Mouse (Mus musculus) midbrain, postnatal 0 days (tissue): ENCODE measurements around the gene Dcaf17. TPM values are rescaled to one million over a fixed set of nuclear protein-coding genes. Genes with fewer than 3 reads are reported as not detected.

Experiments
- ATAC-seq: fragments of 200-750 bp; cut with Nextera tagmentation; 2 replicates; pipeline ENCODE4 v1.8.0; 2017; ENCODE audit warnings: moderate number of reproducible peaks, mild to moderate bottlenecking, moderate TSS enrichment, moderate library complexity; ENCODE audit not compliant: low FRiP score
- DNase-seq: peaks from one replicate; pipeline ENCODE4 v3.0.0-alpha.2; 2015; ENCODE audit warnings: low spot score
- H3K27ac ChIP-seq: fragments of 300-500 bp; sonication (generic); 2 replicates; pipeline ENCODE4 v1.5.1; 2014; ENCODE audit warnings: low read depth, mild to moderate bottlenecking, low read length, mixed read lengths
- H3K27me3 ChIP-seq: fragments of 300-500 bp; sonication (generic); 2 replicates; pipeline ENCODE4 v1.6.1; 2014; ENCODE audit warnings: low read length, control low read depth, mixed read lengths; ENCODE audit not compliant: insufficient read depth
- H3K36me3 ChIP-seq: fragments of 300-500 bp; sonication (generic); 2 replicates; pipeline ENCODE4 v1.6.1; 2014; ENCODE audit warnings: low read length, control low read depth, mixed read lengths; ENCODE audit not compliant: insufficient read depth
- H3K4me1 ChIP-seq: fragments of 300-500 bp; sonication (generic); 2 replicates; pipeline ENCODE4 v1.6.1; 2014; ENCODE audit warnings: mild to moderate bottlenecking, control low read depth, antibody characterized with exemption, low read length, mixed read lengths; ENCODE audit not compliant: insufficient read depth
- H3K4me2 ChIP-seq: fragments of 300-500 bp; sonication (generic); 2 replicates; pipeline ENCODE4 v1.6.1; 2014; ENCODE audit warnings: low read depth, mild to moderate bottlenecking, low read length, mixed read lengths; ENCODE audit not compliant: poor library complexity, severe bottlenecking
- H3K4me3 ChIP-seq: fragments of 300-500 bp; sonication (generic); 2 replicates; pipeline ENCODE4 v1.5.1; 2014; ENCODE audit warnings: low read depth, mild to moderate bottlenecking, low read length, moderate library complexity
- H3K9ac ChIP-seq: fragments of 300-500 bp; sonication (generic); replicated peaks from 2 replicates; pipeline ENCODE4 v1.6.1; 2014; ENCODE audit warnings: mild to moderate bottlenecking, low read length, moderate library complexity, mixed read lengths; ENCODE audit not compliant: poor library complexity, severe bottlenecking
- H3K9me3 ChIP-seq: fragments of 300-500 bp; sonication (generic); 2 replicates; pipeline ENCODE4 v1.6.1; 2016; ENCODE audit warnings: low read length, control low read depth
- CTCF ChIP-seq: IDR thresholded peaks from 2 replicates; pipeline ENCODE4 v1.5.1; 2016; ENCODE audit warnings: antibody characterized with exemption, mild to moderate bottlenecking
- WGBS: fragments of 180-500 bp; shearing (Covaris S2); extraction: QIAGEN DNeasy Blood & Tissue Kit; methylation state at CpG from one replicate; pipeline ENCODE4 v1.1.7; 2014; 5-methylcytosine and 5-hydroxymethylcytosine counted together
- polyA plus RNA-seq: library from polyadenylated mRNA; unstranded; fragments of >200 nt; fragmentation: Nextera tagmentation; extraction: Ambion mirVana; gene quantifications from 2 replicates; pipeline ENCODE4 v1.2.1, GENCODE M21; 2015
- total RNA-seq: library from RNA; depleted of rRNA; stranded (reverse); fragments of >200 nt; gene quantifications from 2 replicates; pipeline ENCODE4 v1.2.3, GENCODE M21; 2014

Gene Dcaf17
- total and polyA plus RNA-seq, 2 experiments from 2014 or later: 10.6 to 23.6 TPM

DNA sequence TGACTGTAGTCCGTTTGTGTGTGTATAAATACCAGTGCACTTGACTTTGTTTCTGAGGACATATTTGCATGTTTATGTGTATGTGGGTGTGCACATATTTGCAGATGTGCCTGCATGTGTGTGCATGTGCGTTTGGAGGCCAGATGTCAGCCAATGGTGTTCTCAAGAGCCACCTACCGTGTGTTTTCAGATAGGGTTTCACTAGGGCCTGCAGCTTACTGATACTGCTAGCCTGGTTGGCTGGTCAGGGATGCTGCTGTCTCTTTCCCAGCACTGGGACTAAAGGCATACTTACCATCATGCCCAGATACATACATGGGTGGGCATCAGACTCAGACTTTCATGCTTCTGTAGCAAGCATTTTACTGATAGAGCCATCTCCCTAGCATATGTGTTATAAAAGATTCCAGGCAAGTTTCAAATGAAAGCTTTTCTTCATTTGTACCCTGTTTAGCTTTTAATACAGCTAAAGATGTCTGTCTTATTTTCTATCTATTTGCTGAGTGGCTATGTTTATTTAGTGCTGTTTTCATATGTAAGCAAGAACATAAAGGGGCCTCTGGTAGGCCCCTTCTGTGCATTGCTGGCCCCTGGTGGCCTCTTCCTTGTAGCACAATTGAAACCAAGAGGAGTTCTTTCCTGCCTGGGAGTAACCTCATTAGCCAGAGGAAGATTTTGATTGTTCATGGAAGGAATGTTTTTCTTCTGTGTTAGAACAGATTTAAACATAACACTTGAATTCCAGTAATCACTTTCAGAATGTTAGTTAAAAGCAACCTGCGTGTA is 35.7 kb downstream of the Dcaf17 start:
- Histone ChIP-seq H3K9ac (no peak overlapping the region), H3K9me3 (no peaks in the 10 kb centered on the region), H3K4me3 (no peak overlapping the region), H3K27me3 (no peaks in the 10 kb centered on the region), H3K27ac (no peak overlapping the region), H3K4me1 (no peaks in the 10 kb centered on the region), H3K36me3 (peaks cover 4% of the 10 kb centered on the region; the same call in 1 of the 2 replicates), H3K4me2 (no peak overlapping the region)
- 89% methylated on average over 4 of the region's 4 CpGs for WGBS
- no peak for ATAC-seq
- peak; percentile 15 for DNase-seq
- TF ChIP-seq CTCF: peak; percentile 61

DNA sequence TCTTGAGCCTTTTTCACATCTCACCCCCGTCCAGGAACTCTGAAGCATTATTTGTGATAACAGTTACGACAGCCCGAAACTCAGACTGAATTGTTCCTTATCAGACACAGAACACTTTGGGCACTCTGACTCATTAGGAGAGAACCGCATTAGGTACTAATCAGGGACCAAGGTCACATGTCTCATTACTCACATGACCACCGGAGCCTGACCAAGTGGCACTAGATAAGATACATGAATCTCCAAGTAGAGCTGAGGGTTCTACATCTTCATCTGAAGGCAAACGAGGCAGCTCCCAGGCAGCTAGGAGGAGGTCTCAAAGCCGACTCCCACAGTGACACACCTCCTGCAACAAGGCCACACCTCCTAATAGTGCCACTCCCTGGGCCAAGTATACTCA is 41.0 kb downstream of the Dcaf17 start:
- no peak for TF ChIP-seq CTCF
- ATAC-seq: no peak
- WGBS: 88% methylated on average over 7 of the region's 7 CpGs
- Histone ChIP-seq H3K36me3 (0 out of 2 replicates have a peak, but pooled peaks cover 5% of the 10 kb centered on the region), H3K9me3 (no peaks in the 10 kb centered on the region), H3K27me3 (no peaks in the 10 kb centered on the region), H3K27ac (no peak overlapping the region), H3K4me2 (no peak overlapping the region), H3K4me3 (no peak overlapping the region), H3K4me1 (no peaks in the 10 kb centered on the region), H3K9ac (no peak overlapping the region)
- no peak for DNase-seq

GRCm38 (mm10) chr2:71102621-71103291 is 47.6 kb downstream of the Dcaf17 start:
- DNase-seq (no peak), ATAC-seq (no peak)
- H3K4me1 ChIP-seq: no peaks in the 10 kb centered on the region
- WGBS: 74% methylated on average over 10 of the region's 10 CpGs
- H3K36me3 ChIP-seq: 0 out of 2 replicates have a peak, but pooled peaks cover 5% of the 10 kb centered on the region
- no peaks in the 10 kb centered on the region for H3K27me3 ChIP-seq
- H3K9me3 ChIP-seq: no peaks in the 10 kb centered on the region
- H3K4me2 ChIP-seq: no peak overlapping the region
- H3K27ac ChIP-seq: no peak overlapping the region
- no peak overlapping the region for H3K9ac ChIP-seq
- H3K4me3 ChIP-seq: no peak overlapping the region
- no peak for TF ChIP-seq CTCF

- Histone ChIP-seq H3K27ac (no peak overlapping the region), H3K9ac (no peak overlapping the region), H3K4me2 (no peak overlapping the region), H3K9me3 (no peaks in the 10 kb centered on the region), H3K36me3 (0 out of 2 replicates have a peak, but pooled peaks cover 5% of the 10 kb centered on the region), H3K4me3 (no peak overlapping the region), H3K4me1 (no peaks in the 10 kb centered on the region), H3K27me3 (no peaks in the 10 kb centered on the region)
- no peak for TF ChIP-seq CTCF
- 89% methylated on average over 4 of the region's 4 CpGs for WGBS
- DNase-seq (no peak), ATAC-seq (no peak)
These were observed 48.2 kb downstream of the Dcaf17 start for GRCm38 (mm10) chr2:71103292-71103680.

- ATAC-seq: no peak
- Histone ChIP-seq H3K9me3 (no peaks in the 10 kb centered on the region), H3K36me3 (0 out of 2 replicates have a peak, but pooled peaks cover 5% of the 10 kb centered on the region), H3K4me1 (no peaks in the 10 kb centered on the region), H3K4me2 (no peak overlapping the region), H3K4me3 (no peak overlapping the region), H3K9ac (no peak overlapping the region), H3K27me3 (no peaks in the 10 kb centered on the region), H3K27ac (no peak overlapping the region)
- TF ChIP-seq CTCF: no peak
- no peak for DNase-seq
- 64% methylated on average over 3 of the region's 3 CpGs for WGBS
These were observed 49.6 kb downstream of the Dcaf17 start for GRCm38 (mm10) chr2:71104696-71105095.
